Mouse (Mus musculus) skeletal muscle tissue, adult 2 months (tissue): ENCODE results near the gene Ccdc137.

Experiments used
- DNase-seq: peaks from one replicate; pipeline ENCODE4 v3.0.0-alpha.2; 2012; ENCODE audit warnings: low read depth, low spot score

The Ccdc137 gene

GRCm38 (mm10) chr11:120458847-120459597 is 1.1 kb downstream of the Ccdc137 start:
- DNase-seq = no peak

- DNase-seq = no peak
These were observed 5.6 kb downstream of the Ccdc137 start for GRCm38 (mm10) chr11:120463536-120463935.

GRCm38 (mm10) chr11:120464365-120464764 is 6.5 kb downstream of the Ccdc137 start:
- no peak for DNase-seq

GRCm38 (mm10) chr11:120465521-120465920 is 7.6 kb downstream of the Ccdc137 start:
- no peak for DNase-seq

GRCm38 (mm10) chr11:120467051-120467735 is 9.3 kb downstream of the Ccdc137 start, which contains the start of gene Arl16:
TSS of gene Arl16 (minus strand) at chr11:120467607.
- DNase-seq = peak; percentile 98

- no peak for DNase-seq
These were observed 9.8 kb downstream of the Ccdc137 start for GRCm38 (mm10) chr11:120467736-120468092.

- no peak for DNase-seq
These were observed 14.1 kb downstream of the Ccdc137 start for GRCm38 (mm10) chr11:120472052-120472451.

- DNase-seq = no peak
These were observed 25.6 kb downstream of the Ccdc137 start for GRCm38 (mm10) chr11:120483448-120483934.

GRCm38 (mm10) chr11:120484265-120484981 is 26.5 kb downstream of the Ccdc137 start, which contains the start of gene Mrpl12:
TSS of gene Mrpl12 (plus strand) at chr11:120484613.
- DNase-seq = peak; percentile 90

GRCm38 (mm10) chr11:120485251-120485650 is 27.3 kb downstream of the Ccdc137 start:
- DNase-seq = no peak

- no peak for DNase-seq
These were observed 30.6 kb downstream of the Ccdc137 start for GRCm38 (mm10) chr11:120488516-120488915.

- DNase-seq = peak; percentile 85
These were observed 31.3 kb downstream of the Ccdc137 start for GRCm38 (mm10) chr11:120489054-120489761.

GRCm38 (mm10) chr11:120490291-120491046 is 32.6 kb downstream of the Ccdc137 start:
- DNase-seq = no peak

- peak; percentile 74 for DNase-seq
These were observed 33.6 kb downstream of the Ccdc137 start, which contains the start of gene Slc25a10 for GRCm38 (mm10) chr11:120491317-120492023. TSS of gene Slc25a10 (plus strand) at chr11:120491840.

- no peak for DNase-seq
These were observed 34.3 kb downstream of the Ccdc137 start for GRCm38 (mm10) chr11:120492024-120492877.

- DNase-seq = no peak
These were observed 34.9 kb downstream of the Ccdc137 start for GRCm38 (mm10) chr11:120492878-120493203.

- DNase-seq = no peak
These were observed 35.4 kb downstream of the Ccdc137 start for GRCm38 (mm10) chr11:120493351-120493750.

- no peak for DNase-seq
These were observed 36.0 kb downstream of the Ccdc137 start for GRCm38 (mm10) chr11:120493911-120494310.

- DNase-seq = no peak
These were observed 39.5 kb downstream of the Ccdc137 start for GRCm38 (mm10) chr11:120497436-120497835.
